In the genomic region with DNA sequence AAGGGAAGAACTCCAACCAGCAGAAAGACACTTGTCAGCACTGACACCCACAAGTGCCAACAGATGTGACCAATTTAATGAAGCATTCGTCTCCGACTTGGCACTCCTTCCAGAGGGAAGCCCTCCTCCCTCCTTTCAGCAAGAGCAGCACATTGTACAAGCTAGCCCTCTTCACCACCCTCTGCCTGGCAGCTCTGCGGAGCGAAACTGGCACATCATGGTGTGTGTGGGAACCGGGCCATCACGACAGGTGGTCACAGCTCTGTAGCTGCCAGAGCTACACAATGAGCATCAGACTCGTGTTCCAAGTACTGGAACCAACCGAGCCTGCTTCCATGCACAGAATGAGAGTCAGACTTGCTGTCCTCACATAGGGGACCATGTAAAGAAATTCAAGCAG, we compare ENCODE assay signal across 9 mouse cellular contexts. TPM values are rescaled to one million over a fixed set of nuclear protein-coding genes. Genes with fewer than 3 reads are reported as not detected.
DNase-seq lines count a peak whose midpoint lies in the region; ATAC-seq lines count a peak whose summit lies in the region.
"Had no signal": no experiment of that assay in that cellular context is flagged by ENCODE, and none has a peak within 500 bp of the region (broad histone marks: within the 10 kb centered on the region; RNA-seq: fewer than 3 reads in every experiment).

No protein-coding gene starts in this region.

- H3K27me3 ChIP-seq in forebrain, embryonic 12.5 days = no peaks in the 10 kb centered on the region; the same call in 1 of the 2 replicates
- H3K27me3 ChIP-seq in forebrain, embryonic 10.5 days (ENCODE audit: poor library complexity, severe bottlenecking) = no peaks in the 10 kb centered on the region
- no peaks in the 10 kb centered on the region for H3K27me3 ChIP-seq in neural tube, embryonic 15.5 days (replicated peaks)

- H3K9ac ChIP-seq in forebrain, embryonic 12.5 days = no peak overlapping the region
- no peak overlapping the region for H3K9ac ChIP-seq in neural tube, embryonic 15.5 days (replicated peaks)

- no peaks in the 10 kb centered on the region for H3K9me3 ChIP-seq in forebrain, embryonic 12.5 days
- H3K9me3 ChIP-seq in forebrain, embryonic 10.5 days = no peaks in the 10 kb centered on the region
- no peaks in the 10 kb centered on the region for H3K9me3 ChIP-seq in neural tube, embryonic 15.5 days (replicated peaks)

- no peak overlapping the region for H3K27ac ChIP-seq in forebrain, embryonic 12.5 days
- H3K27ac ChIP-seq in forebrain, embryonic 10.5 days = no peak overlapping the region
- no peak overlapping the region for H3K27ac ChIP-seq in neural tube, embryonic 15.5 days (replicated peaks)

- no peak for DNase-seq in forebrain, embryonic 10.5 days (ENCODE audit: extremely low spot score, low spot score)
- peak; percentile 80 to 94 for DNase-seq in cerebellum, postnatal 4 days (ENCODE audit: low spot score in 2 of 2)
- peak; percentile 92 to 95 for DNase-seq in layer of hippocampus, adult 18-20 months (ENCODE audit: low spot score in 2 of 2)
- no peak for DNase-seq in thymus, postnatal 0 days (ENCODE audit: low spot score)
- DNase-seq in thymus, postnatal 36 days = no peak

- ATAC-seq in forebrain, embryonic 12.5 days (ENCODE audit: low FRiP score) = peak; percentile 71; the same call in 1 of the 2 replicates
- peak; percentile 89 for ATAC-seq in neural tube, embryonic 15.5 days (ENCODE audit: low FRiP score)
- ATAC-seq in megakaryocyte-erythroid progenitor cell, adult 5-6 weeks (replicated peaks; ENCODE audit: low FRiP score, low TSS enrichment, poor library complexity, severe bottlenecking) = no peak

- no peak overlapping the region for H3K4me3 ChIP-seq in forebrain, embryonic 12.5 days (replicated peaks)
- no peak overlapping the region for H3K4me3 ChIP-seq in forebrain, embryonic 10.5 days
- no peak overlapping the region for H3K4me3 ChIP-seq in neural tube, embryonic 15.5 days (replicated peaks)
- H3K4me3 ChIP-seq: myocyte had no signal

- 78% methylated on average over 8 of the region's 8 CpGs for WGBS in forebrain, embryonic 12.5 days
- WGBS in forebrain, embryonic 10.5 days = 94% methylated on average over 8 of the region's 8 CpGs
- WGBS in neural tube, embryonic 15.5 days = 49% methylated on average over 8 of the region's 8 CpGs

- peaks cover 8% of the 10 kb centered on the region for H3K36me3 ChIP-seq in forebrain, embryonic 12.5 days (replicated peaks)
- peaks cover 35% of the 10 kb centered on the region for H3K36me3 ChIP-seq in forebrain, embryonic 10.5 days (replicated peaks)
- peaks cover 7% of the 10 kb centered on the region for H3K36me3 ChIP-seq in neural tube, embryonic 15.5 days

- no peaks in the 10 kb centered on the region for H3K4me1 ChIP-seq in forebrain, embryonic 12.5 days
- peaks cover 9% of the 10 kb centered on the region for H3K4me1 ChIP-seq in forebrain, embryonic 10.5 days
- no peaks in the 10 kb centered on the region for H3K4me1 ChIP-seq in neural tube, embryonic 15.5 days

- H3K4me2 ChIP-seq in forebrain, embryonic 12.5 days = no peak overlapping the region
- no peak overlapping the region for H3K4me2 ChIP-seq in neural tube, embryonic 15.5 days

RNA-seq across cellular contexts. Expression of a gene that starts 25.9 kb away (rescaled TPM):
- polyA plus RNA-seq in forebrain, embryonic 12.5 days (2016; fragmentation: Nextera tagmentation; extraction: Ambion mirVana) = 37.3 and 39.3 TPM in 2 replicates
- 23.5 and 26.3 TPM in 2 replicates for polyA plus RNA-seq in forebrain, embryonic 10.5 days (2016; fragmentation: Nextera tagmentation; extraction: Ambion mirVana)
- 10 to 100 TPM; 18.3 to 26.8 TPM for total RNA-seq in layer of hippocampus, adult 18-20 months (2021)
- 49.0 and 57.2 TPM in 2 replicates for polyA plus RNA-seq in neural tube, embryonic 15.5 days (2015; fragmentation: Nextera tagmentation; extraction: Ambion mirVana)
- 7.6 and 10.6 TPM in 2 replicates for total RNA-seq in megakaryocyte-erythroid progenitor cell, adult 5-6 weeks (2014; fragmentation: Nextera tagmentation)
- total RNA-seq in megakaryocyte-erythroid progenitor cell, adult 5-6 weeks (2017) = 6.9 and 10.6 TPM in 2 replicates
- polyA plus RNA-seq in thymus, postnatal 0 days (2015; fragmentation: Nextera tagmentation; extraction: Ambion mirVana) = 5.9 and 7.6 TPM in 2 replicates

RNA-seq across cellular contexts. Expression of a gene that starts 44.4 kb away (rescaled TPM):
- 4.6 and 6.3 TPM in 2 replicates for polyA plus RNA-seq in forebrain, embryonic 12.5 days (2016; fragmentation: Nextera tagmentation; extraction: Ambion mirVana)
- polyA plus RNA-seq in forebrain, embryonic 10.5 days (2016; fragmentation: Nextera tagmentation; extraction: Ambion mirVana) = 5.9 and 7.4 TPM in 2 replicates
- total RNA-seq in layer of hippocampus, adult 18-20 months (2021) = 10 to 100 TPM; 39.1 to 40.5 TPM
- 9.6 and 13.0 TPM in 2 replicates for polyA plus RNA-seq in neural tube, embryonic 15.5 days (2015; fragmentation: Nextera tagmentation; extraction: Ambion mirVana)
- total RNA-seq in megakaryocyte-erythroid progenitor cell, adult 5-6 weeks (2014; fragmentation: Nextera tagmentation) = 15.9 and 24.0 TPM in 2 replicates
- total RNA-seq in megakaryocyte-erythroid progenitor cell, adult 5-6 weeks (2017) = 18.0 and 31.5 TPM in 2 replicates
- 24.9 and 25.0 TPM in 2 replicates for polyA plus RNA-seq in thymus, postnatal 0 days (2015; fragmentation: Nextera tagmentation; extraction: Ambion mirVana)

Comparison
In these comparisons a context has a peak if more than half of its experiments do, and no peak if none do; other contexts are left out.
1. DNase-seq: peak in cerebellum, postnatal 4 days (2 of 2) and layer of hippocampus, adult 18-20 months (2 of 2); none in forebrain, embryonic 10.5 days (single experiment), thymus, postnatal 0 days (single experiment) and thymus, postnatal 36 days (0 of 2).